Mouse (Mus musculus) frontal cortex, postnatal 25 days (tissue): Measurements from ENCODE around the gene 1600012H06Rik.
"Not testable (repeated sequence)": the region's sequence is repeated elsewhere in the genome, so short reads cannot be mapped to it uniquely, and the experiment has no call there.

ENCODE experiments used
- DNase-seq, 2 experiments: peaks; one replicate each; pipeline ENCODE4 v3.0.0; 2022; ENCODE audit warnings: low spot score in 2 of 2

The 1600012H06Rik gene

DNA sequence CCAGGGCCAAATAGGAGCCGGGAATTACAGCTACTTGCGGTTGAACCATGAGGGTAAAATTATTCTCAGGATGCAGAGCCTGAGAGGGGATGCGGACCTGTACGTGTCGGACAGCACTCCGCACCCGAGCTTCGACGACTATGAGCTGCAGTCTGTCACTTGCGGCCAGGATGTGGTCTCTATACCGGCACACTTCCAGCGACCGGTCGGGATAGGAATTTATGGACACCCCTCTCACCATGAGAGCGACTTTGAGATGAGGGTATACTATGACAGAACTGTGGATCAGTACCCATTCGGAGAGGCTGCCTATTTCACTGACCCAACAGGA lies 710 bp downstream of the 1600012H06Rik start:
- DNase-seq: no peak

GRCm38 (mm10) chr17:14944551-14944950 lies 1.6 kb downstream of the 1600012H06Rik start:
- no peak for DNase-seq

- DNase-seq: no peak
Observed at GRCm38 (mm10) chr17:14949161-14949827, 6.3 kb downstream of the 1600012H06Rik start.

DNA sequence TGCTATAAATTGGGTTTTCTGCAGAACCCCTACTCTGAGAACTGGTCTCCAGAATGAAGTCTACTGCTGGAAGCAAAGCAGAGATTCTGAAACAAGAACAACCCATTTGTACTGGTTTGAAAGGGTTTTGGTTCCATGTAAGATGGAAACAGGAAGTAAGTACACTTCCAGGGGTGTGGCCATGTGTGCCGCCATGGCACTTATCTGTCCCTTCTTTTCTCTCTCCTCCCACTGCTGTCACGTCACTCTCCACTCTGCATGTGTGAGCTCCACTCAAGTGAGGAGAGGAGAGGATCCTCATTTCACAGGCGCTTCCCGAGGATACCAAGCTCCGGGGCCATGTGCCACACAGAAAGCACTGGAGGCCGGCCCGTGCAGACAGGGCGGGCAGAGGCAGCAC lies 10.5 kb downstream of the 1600012H06Rik start:
- DNase-seq: no peak

DNA sequence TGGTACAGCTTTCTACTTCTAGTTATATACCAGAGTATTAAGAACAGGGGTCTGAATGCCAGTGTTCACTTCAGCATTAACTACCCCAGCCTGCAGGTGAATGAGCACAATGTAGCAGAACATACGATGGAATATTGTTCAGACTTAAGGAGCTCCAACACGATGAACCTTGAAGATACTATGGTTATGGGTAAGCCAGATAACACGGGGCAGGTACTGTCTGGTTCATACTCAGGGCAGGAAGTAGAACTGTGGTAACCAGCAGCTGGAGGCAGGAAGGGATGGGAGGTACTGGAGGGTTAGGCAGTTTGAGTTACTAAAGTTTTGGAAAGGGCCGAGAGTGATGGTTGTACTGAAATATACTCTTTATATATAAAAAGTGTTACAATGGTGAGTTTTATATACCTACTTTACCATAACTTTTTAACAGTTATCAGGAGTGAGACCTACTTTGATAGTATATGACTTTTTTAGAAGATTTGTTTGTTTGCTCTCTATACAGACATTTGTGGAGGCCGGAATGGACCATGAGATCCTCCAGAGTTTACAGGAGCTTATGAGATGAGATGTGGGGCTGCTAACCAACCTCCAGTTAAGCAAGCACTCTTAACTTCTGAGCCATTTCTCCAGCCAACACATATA lies 15.8 kb downstream of the 1600012H06Rik start:
- DNase-seq: no peak

DNA sequence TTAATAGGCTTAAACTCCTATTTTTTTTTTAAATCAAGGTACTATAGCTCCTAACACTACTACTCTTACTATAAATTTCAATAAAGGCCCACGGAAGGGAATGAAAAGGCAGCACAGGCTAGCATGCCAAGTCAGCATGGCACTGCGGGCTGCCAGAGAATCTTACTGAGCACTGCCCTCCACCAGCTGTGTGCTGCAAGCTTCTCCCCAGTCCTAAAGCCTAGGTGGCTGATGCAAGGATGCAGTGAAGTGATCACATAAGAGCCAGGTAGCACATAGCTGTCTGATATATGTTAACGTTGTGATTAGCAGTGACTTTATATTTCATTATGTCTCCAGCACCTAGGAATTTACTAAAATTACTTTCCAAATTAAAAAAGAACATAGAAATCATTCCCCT lies 17.0 kb downstream of the 1600012H06Rik start:
- DNase-seq: no peak

- no peak for DNase-seq
Observed at GRCm38 (mm10) chr17:14960520-14960919, 17.5 kb downstream of the 1600012H06Rik start.

DNA sequence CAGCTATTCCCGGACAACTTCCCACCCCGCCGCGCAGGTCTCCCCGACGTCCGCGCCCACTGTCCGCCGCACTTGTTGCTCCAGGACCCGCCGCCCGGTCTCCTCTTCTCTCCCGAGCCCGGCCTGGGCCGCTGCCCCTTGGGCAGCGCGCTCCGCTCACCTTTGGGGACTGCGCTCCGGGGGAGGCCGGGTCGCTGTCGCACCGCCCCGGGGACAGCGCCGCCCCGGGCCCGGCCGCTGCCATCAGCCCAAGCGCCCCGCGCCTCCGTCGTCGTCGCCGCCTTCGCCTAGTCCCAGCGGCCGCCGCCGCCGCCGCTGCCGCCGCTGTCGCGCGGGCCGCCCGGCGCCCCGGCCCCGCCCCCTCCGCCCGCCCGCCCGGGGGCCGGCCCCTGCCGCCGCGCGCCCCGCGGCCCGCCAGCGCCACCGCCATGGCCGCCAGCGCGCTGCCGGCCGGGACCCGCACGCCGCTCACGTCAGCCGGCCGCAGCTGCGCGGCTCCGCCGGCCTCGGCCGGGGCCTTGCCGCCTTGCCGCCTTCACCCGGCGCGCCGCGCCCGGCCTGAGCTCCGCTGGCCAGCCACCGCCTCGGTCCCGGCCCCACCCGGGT lies 18.1 kb downstream of the 1600012H06Rik start, which contains the start of gene Phf10:
TSS of gene Phf10 (minus strand) at position 323 of the 606 bp plus-strand sequence.
- DNase-seq: not testable (repeated sequence)

- DNase-seq: not testable (repeated sequence)
Observed at GRCm38 (mm10) chr17:14961557-14962154, 18.7 kb downstream of the 1600012H06Rik start.

GRCm38 (mm10) chr17:14968373-14968913 lies 25.5 kb downstream of the 1600012H06Rik start:
- not testable (repeated sequence) for DNase-seq

GRCm38 (mm10) chr17:14977718-14978361 lies 34.9 kb downstream of the 1600012H06Rik start:
- DNase-seq: not testable (repeated sequence)

DNA sequence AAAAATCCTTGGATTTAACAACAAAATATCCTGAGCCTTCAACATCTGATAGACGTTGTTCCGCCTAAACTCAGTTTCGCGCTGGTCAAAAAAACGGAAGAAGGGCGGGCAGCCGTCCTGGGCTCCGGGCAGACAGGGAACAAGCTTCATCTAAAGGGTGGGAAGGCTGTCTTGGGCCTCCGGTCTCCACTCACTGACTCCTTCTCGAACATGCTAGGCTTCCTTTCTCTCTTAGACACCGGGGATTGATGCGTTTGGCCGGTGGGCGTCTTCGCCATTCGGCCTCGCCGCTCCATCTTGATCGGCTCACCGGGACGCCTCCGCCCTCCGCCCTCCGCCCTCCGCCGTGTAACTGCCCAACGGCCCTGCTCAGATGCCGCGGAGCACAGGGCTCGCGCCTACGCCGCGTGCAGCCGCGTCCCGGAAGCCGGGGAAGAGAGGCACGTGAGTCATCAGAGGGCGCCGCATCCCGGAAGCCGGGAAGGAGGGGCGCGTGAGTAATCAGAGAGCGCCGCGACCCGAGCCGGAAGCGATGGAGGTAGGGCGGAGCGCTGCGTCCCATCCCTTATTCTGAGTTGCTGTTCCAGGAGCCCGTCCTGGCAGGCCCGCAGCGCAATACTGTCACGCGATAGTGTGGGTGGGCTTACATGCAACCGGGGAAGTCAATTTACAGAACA lies 35.5 kb downstream of the 1600012H06Rik start, which contains the start of the genes 9030025P20Rik and Gm3417:
TSS of gene 9030025P20Rik (plus strand) at position 107 of the 677 bp plus-strand sequence.
TSS of gene Gm3417 (minus strand) at position 429 of the 677 bp plus-strand sequence.
- DNase-seq: not testable (repeated sequence)

DNA sequence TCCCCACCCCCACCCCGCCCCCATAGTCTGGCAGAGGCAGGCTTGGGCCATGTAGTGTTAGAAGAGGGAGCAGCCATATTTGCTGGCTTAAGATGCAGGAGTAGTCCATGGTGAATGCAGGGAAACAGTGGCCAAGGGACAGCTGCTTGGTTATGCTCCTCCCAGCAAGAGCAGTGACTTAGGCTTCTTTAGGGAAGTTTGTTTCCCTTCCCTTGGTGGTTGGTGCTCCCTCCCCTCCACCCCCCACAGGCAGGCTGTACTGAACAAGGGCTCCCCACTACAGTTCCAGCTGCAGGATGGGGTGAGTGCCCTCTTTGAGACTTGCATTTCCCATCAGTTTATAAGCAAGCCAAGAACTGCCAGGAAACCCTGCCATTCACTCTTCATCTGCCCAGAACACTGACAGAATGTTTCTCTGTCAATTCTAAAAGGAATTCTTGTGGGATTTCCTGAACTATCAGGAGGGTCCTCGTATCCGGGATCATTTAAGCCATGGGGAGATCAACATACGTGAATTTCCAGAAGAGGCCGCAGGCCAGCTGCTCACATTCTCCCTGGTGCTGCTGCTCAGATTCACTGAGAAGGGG lies 47.2 kb downstream of the 1600012H06Rik start:
- DNase-seq: peak in 1 of 2 experiments; percentile 2

DNA sequence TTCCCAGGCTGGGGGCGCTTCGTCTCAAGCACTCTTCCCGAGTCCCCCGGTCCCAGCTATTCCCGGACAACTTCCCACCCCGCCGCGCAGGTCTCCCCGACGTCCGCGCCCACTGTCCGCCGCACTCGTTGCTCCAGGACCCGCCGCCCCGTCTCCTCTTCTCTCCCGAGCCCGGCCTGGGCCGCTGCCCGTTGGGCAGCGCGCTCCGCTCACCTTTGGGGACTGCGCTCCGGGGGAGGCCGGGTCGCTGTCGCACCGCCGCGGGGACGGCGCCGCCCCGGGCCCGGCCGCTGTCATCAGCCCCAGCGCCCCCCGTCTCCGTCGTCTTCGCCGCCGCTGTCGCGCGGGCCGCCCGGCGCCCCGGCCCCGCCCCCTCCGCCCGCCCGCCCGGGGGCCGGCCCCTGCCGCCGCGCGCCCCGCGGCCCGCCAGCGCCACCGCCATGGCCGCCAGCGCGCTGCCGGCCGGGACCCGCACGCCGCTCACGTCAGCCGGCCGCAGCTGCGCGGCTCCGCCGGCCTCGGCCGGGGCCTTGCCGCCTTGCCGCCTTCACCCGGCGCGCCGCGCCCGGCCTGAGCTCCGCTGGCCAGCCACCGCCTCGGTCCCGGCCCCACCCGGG lies 49.6 kb downstream of the 1600012H06Rik start:
- DNase-seq: not testable (repeated sequence)

DNA sequence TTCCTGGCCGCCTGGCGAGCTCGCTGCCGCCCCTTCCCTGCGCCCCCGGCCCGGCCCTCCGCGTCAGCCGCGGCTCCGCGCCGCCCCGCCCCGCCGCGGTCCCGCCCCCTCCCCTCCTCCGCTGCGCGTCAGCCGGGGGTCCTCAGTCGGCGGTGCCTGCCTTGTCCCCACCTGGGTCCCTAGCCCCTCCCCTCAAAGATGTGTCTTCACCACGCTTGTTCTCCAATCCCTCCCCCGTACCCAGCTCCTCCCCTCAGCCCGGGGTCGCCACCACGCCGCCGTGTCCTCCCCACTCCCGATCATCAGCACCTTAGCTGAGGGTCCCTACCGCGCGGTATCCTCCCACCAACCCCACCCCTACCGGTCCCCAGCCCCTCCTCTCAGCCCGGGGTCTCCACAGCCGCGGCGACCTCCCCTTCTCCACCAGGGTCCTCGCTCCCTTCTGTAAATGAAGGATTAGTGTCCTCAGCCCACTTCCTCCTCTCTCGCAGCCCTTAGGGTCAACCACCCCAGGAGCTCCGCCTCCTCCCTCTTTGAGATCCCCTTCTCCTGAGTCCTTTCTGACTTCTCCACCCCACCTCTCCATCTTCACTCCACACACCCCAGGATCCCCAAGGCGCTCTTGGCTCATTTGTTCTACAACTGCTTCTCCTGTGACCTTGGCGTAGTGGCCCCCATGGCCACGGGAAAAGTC lies 50.3 kb downstream of the 1600012H06Rik start:
- not testable (repeated sequence) for DNase-seq

DNA sequence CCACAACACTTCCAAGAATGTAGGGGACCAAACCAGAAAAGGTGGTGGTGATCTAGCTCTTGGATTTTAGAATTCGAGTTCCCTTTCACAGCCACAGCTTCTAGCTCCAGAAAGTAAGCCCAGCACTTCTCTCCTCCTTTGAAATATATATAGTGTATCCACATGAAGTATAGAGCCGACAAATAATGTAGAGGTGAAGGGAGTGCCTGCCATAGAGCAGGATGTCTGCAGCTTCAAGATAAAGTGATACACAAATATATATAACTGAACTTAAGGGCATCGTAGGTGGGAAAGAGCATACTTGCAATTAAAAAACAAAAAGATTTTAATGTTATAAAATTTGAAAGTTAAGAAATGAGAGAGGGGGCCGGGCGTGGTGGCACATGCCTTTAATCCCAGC lies 51.2 kb downstream of the 1600012H06Rik start:
- not testable (repeated sequence) for DNase-seq

GRCm38 (mm10) chr17:15000047-15000446 lies 57.1 kb downstream of the 1600012H06Rik start:
- DNase-seq: not testable (repeated sequence)

GRCm38 (mm10) chr17:15009088-15009487 lies 66.1 kb downstream of the 1600012H06Rik start:
- DNase-seq: not testable (repeated sequence)
